Mouse (Mus musculus) lung, postnatal 0 days (tissue): Measurements from ENCODE around the gene Reep3.

ENCODE experiments used
- CTCF ChIP-seq: IDR thresholded peaks from 2 replicates; pipeline ENCODE4 v1.5.1; 2016; ENCODE audit warnings: antibody characterized with exemption, mild to moderate bottlenecking
- EP300 ChIP-seq: IDR thresholded peaks from 2 replicates; pipeline ENCODE4 v1.6.1; 2016; ENCODE audit warnings: antibody characterized with exemption, mild to moderate bottlenecking, control low read depth

- TF ChIP-seq CTCF (no peak), EP300 (no peak)
Measured at GRCm38 (mm10) chr10:67039001-67039400, 57.7 kb downstream of the Reep3 start.
